Mouse (Mus musculus): ENCODE data around the gene Dcaf12. TPM values are rescaled to one million over a fixed set of nuclear protein-coding genes. Genes with fewer than 3 reads are reported as not detected.

Gene Dcaf12
- polyA plus RNA-seq, 1 experiment, result 76.7 TPM

- Histone ChIP-seq H3K4me3 (replicated peaks; ENCODE audit: control insufficient read depth, low read depth, low read length) (peak within 1 kb of the TSS; percentile 81), H3K4me1 (ENCODE audit: control insufficient read depth, insufficient read depth, low read length) (no peaks in the 10 kb centered on the region; the same call in 1 of the 2 replicates), H3K27ac (ENCODE audit: control insufficient read depth, insufficient read depth, low read depth, low read length, poor library complexity) (peak within 1 kb of the TSS; percentile 73)
- peak; percentile 94 for TF ChIP-seq POLR2A (IDR thresholded peaks at IDR 0.05; ENCODE audit: borderline replicate concordance, control insufficient read depth, low read depth, low read length)
- no peak for TF ChIP-seq CTCF (IDR thresholded peaks at IDR 0.05; ENCODE audit: control insufficient read depth, insufficient read depth, low read length)
- under 1% methylated on average over 31 of the region's 31 CpGs for WGBS
Measured at GRCm38 (mm10) chr4:41348584-41349198, 34.0 kb upstream of the Dcaf12 start, which contains the start of gene Ubap1. TSS of gene Ubap1 (plus strand) at chr4:41348996.

DNA sequence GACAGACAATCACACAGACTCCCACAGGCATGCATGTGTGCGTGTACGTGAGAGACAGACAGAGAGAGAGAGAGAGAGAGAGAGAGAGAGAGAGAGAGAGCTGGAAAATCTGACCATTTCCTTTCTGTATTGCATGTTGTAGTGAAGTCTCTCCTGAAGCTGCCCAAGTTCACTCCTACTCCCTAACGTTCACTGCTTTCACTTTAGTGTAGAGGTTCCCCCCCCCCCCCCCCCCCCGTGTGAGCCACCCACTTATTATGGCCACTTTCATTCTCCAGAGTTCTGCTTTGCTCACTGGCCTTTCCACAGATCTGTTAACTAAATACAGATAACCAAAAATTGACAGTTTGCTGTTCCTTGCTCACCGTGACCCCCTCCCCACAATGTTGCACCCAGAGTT is 33.1 kb upstream of the Dcaf12 start:
- Histone ChIP-seq H3K4me3 (replicated peaks; ENCODE audit: control insufficient read depth, low read depth, low read length) (peak overlapping the region; percentile 57), H3K4me1 (ENCODE audit: control insufficient read depth, insufficient read depth, low read length) (no peaks in the 10 kb centered on the region; the same call in 1 of the 2 replicates), H3K27ac (ENCODE audit: control insufficient read depth, insufficient read depth, low read depth, low read length, poor library complexity) (no peak overlapping the region)
- TF ChIP-seq CTCF (IDR thresholded peaks at IDR 0.05; ENCODE audit: control insufficient read depth, insufficient read depth, low read length), result no peak
- WGBS, result 7% methylated on average over 5 of the region's 5 CpGs

DNA sequence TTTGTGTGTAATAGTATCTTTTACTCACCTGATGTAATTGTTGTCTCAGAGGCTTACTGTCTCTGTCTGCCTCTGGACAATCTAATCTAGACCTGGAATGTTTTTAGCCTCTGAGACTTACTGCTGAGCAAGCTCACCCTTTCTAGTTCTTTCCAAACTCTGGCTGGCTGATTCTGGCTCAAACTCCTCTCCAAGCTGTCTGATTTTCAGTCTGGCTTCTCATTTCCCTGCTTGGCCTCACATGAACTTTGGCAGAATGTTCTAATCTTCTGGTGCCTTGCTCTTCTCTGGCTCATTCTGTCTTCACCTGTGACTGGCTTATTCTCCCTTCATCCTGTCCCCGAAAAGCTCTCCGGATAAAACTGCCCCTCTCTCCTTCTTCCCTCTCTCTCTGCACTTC is 31.3 kb upstream of the Dcaf12 start:
- H3K4me3 ChIP-seq (replicated peaks; ENCODE audit: control insufficient read depth, low read depth, low read length), result no peak overlapping the region
- no peak for TF ChIP-seq CTCF (IDR thresholded peaks at IDR 0.05; ENCODE audit: control insufficient read depth, insufficient read depth, low read length)
- no peak for TF ChIP-seq POLR2A (IDR thresholded peaks at IDR 0.05; ENCODE audit: borderline replicate concordance, control insufficient read depth, low read depth, low read length)
- no peak overlapping the region for H3K27ac ChIP-seq (ENCODE audit: control insufficient read depth, insufficient read depth, low read depth, low read length, poor library complexity)
- 38% methylated on average over 2 of the region's 2 CpGs for WGBS
- H3K4me1 ChIP-seq (ENCODE audit: control insufficient read depth, insufficient read depth, low read length), result no peaks in the 10 kb centered on the region; the same call in 1 of the 2 replicates

DNA sequence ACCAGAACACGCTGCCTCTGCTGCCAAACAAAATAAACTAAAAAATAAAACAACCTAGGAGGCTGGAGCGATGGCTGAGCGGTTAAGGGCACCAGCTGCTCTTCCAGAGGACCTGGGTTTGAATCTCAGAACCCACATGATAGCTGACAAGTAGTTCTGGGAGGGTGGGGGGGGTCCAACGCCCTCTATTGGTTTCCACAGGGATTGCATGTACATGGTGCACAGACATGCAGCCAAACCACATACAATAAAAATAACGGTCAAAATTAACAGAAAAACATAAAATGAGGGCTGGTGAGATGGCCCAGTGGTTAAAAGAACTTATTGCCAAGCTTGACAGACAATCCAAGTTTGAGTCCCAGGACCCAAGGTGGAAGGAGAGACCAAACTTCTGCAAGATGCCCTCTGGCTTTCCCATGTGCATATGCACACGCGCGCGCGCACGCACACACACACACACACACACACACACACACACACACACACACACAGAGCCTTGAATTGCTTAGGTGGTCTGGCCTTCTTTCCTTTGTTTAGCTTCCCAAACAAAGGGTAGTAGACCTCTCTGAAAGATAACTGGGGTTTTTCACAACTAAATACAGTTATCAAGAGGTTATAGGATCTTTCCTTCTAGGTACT is 26.3 kb upstream of the Dcaf12 start:
- TF ChIP-seq CTCF (IDR thresholded peaks at IDR 0.05; ENCODE audit: control insufficient read depth, insufficient read depth, low read length), result no peak
- TF ChIP-seq POLR2A (IDR thresholded peaks at IDR 0.05; ENCODE audit: borderline replicate concordance, control insufficient read depth, low read depth, low read length), result no peak
- H3K4me1 ChIP-seq (ENCODE audit: control insufficient read depth, insufficient read depth, low read length), result no peaks in the 10 kb centered on the region
- H3K4me3 ChIP-seq (replicated peaks; ENCODE audit: control insufficient read depth, low read depth, low read length), result no peak overlapping the region
- 85% methylated on average over 11 of the region's 11 CpGs for WGBS
- no peak overlapping the region for H3K27ac ChIP-seq (ENCODE audit: control insufficient read depth, insufficient read depth, low read depth, low read length, poor library complexity)

DNA sequence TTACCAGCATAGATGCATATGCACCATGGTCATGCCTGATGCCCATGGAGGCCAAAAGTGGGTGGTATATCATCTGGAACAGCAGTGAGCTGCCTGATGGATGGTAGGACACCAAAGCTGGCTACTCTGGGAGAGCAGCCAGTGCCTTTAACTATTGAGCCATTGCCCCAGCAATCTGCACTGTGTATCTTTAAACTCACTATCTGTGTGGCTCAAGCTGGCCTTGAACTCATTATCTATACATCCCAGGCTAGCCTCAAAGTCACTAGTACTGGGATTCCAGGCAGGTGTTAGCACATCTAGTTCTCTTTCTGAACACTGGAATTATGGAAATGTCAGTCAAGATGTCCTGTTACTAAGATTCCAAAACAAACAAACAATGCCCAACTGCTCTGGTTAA is 21.9 kb upstream of the Dcaf12 start:
- Histone ChIP-seq H3K4me3 (replicated peaks; ENCODE audit: control insufficient read depth, low read depth, low read length) (no peak overlapping the region), H3K27ac (ENCODE audit: control insufficient read depth, insufficient read depth, low read depth, low read length, poor library complexity) (no peak overlapping the region), H3K4me1 (ENCODE audit: control insufficient read depth, insufficient read depth, low read length) (no peaks in the 10 kb centered on the region; the same call in 1 of the 2 replicates)
- TF ChIP-seq POLR2A (IDR thresholded peaks at IDR 0.05; ENCODE audit: borderline replicate concordance, control insufficient read depth, low read depth, low read length) (no peak), CTCF (IDR thresholded peaks at IDR 0.05; ENCODE audit: control insufficient read depth, insufficient read depth, low read length) (no peak)

DNA sequence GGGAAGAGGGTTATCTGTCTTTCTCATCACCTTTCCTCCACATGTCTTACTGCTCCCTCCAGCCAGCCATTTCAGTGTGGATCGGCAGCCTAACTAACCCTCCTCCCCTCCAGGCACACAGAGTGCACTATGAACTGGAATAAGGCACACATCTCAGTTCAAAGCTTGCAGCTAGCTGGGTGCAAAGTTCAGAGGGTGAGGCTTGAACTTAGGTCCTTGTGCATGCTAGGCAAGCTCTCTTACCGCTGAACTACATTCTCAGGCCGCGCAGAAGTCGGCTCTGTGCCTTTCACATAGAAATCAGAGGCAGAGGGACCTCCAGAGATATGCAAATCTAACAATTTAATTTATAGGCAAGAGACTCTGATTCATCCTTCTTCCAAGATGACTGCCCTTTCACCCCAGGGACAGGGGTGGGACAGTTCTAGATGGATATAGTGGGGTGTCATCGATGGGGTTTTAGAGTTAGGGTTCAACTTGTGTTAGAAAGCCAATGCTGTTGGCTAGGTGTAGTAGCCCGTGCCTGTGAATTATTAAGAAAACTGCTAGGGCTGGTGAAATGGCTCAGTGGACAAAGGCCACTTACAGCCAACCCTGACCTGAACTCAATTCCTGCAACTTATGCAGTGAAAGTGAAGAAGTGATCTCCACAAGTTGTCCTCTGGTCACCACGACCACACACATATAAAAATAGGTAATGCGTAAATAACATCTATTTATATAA is 17.2 kb upstream of the Dcaf12 start:
- TF ChIP-seq CTCF (IDR thresholded peaks at IDR 0.05; ENCODE audit: control insufficient read depth, insufficient read depth, low read length), result no peak
- no peak for TF ChIP-seq POLR2A (IDR thresholded peaks at IDR 0.05; ENCODE audit: borderline replicate concordance, control insufficient read depth, low read depth, low read length)
- H3K4me3 ChIP-seq (replicated peaks; ENCODE audit: control insufficient read depth, low read depth, low read length), result no peak overlapping the region
- no peaks in the 10 kb centered on the region; the same call in 1 of the 2 replicates for H3K4me1 ChIP-seq (ENCODE audit: control insufficient read depth, insufficient read depth, low read length)
- peak overlapping the region; percentile 46 for H3K27ac ChIP-seq (ENCODE audit: control insufficient read depth, insufficient read depth, low read depth, low read length, poor library complexity)
- WGBS, result 88% methylated on average over 9 of the region's 9 CpGs

GRCm38 (mm10) chr4:41331085-41331484 is 16.4 kb upstream of the Dcaf12 start:
- TF ChIP-seq POLR2A (IDR thresholded peaks at IDR 0.05; ENCODE audit: borderline replicate concordance, control insufficient read depth, low read depth, low read length) (no peak), CTCF (IDR thresholded peaks at IDR 0.05; ENCODE audit: control insufficient read depth, insufficient read depth, low read length) (no peak)
- no peaks in the 10 kb centered on the region; the same call in 1 of the 2 replicates for H3K4me1 ChIP-seq (ENCODE audit: control insufficient read depth, insufficient read depth, low read length)
- WGBS, result 50% methylated on average over 3 of the region's 3 CpGs
- no peak overlapping the region for H3K4me3 ChIP-seq (replicated peaks; ENCODE audit: control insufficient read depth, low read depth, low read length)
- peak overlapping the region; percentile 47; the same call in 1 of the 2 replicates for H3K27ac ChIP-seq (ENCODE audit: control insufficient read depth, insufficient read depth, low read depth, low read length, poor library complexity)

DNA sequence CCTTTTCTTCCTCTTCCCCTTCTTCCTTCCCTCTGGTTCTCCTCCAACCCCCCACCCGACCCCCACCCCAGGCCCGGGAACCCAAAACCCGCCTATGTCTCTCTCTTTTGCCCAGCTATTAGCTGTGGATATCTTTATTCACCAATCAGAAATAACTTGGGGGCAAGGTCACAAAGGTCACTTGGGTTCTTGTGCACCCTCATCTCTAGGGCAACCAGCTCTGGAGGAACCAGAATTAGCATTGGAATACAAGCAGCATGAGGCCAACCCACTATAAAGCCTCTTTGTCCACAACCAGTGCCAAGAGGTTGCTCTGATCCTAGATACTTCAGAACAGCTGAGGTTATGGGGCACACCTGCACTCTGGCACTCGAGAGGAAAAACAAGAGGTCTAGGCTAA is 14.8 kb upstream of the Dcaf12 start:
- WGBS, result 67% methylated on average over 4 of the region's 4 CpGs
- TF ChIP-seq POLR2A (IDR thresholded peaks at IDR 0.05; ENCODE audit: borderline replicate concordance, control insufficient read depth, low read depth, low read length), result no peak
- TF ChIP-seq CTCF (IDR thresholded peaks at IDR 0.05; ENCODE audit: control insufficient read depth, insufficient read depth, low read length), result no peak
- H3K4me1 ChIP-seq (ENCODE audit: control insufficient read depth, insufficient read depth, low read length), result no peaks in the 10 kb centered on the region; the same call in 1 of the 2 replicates
- no peak overlapping the region for H3K4me3 ChIP-seq (replicated peaks; ENCODE audit: control insufficient read depth, low read depth, low read length)
- H3K27ac ChIP-seq (ENCODE audit: control insufficient read depth, insufficient read depth, low read depth, low read length, poor library complexity), result no peak overlapping the region
